Mouse (Mus musculus) frontal cortex, adult 2 months (tissue): Measurements from ENCODE around the gene D430041D05Rik. TPM values are rescaled to one million over a fixed set of nuclear protein-coding genes. Genes with fewer than 3 reads are reported as not detected.
"Not testable (repeated sequence)": the region's sequence is repeated elsewhere in the genome, so short reads cannot be mapped to it uniquely, and the experiment has no call there.

Experiments
- DNase-seq, 2 experiments: peaks; one replicate each; pipeline ENCODE4 v3.0.0; 2022; ENCODE audit warnings: low spot score in 1 of 2; ENCODE audit errors: extremely low spot score in 1 of 2
- polyA plus RNA-seq: library from polyadenylated mRNA; depleted of rRNA; stranded (reverse); fragments of >200 nt; gene quantifications from 2 replicates; pipeline ENCODE4 v1.2.3, GENCODE M21; 2012; rRNA removed

Gene D430041D05Rik
- polyA plus RNA-seq, 1 experiment, result 28.6 TPM

GRCm38 (mm10) chr2:104096796-104097195, 314.0 kb downstream of the D430041D05Rik start:
- DNase-seq, result not testable (repeated sequence)

GRCm38 (mm10) chr2:104096256-104096655, 314.6 kb downstream of the D430041D05Rik start:
- no peak for DNase-seq

GRCm38 (mm10) chr2:104095741-104096213, 315.0 kb downstream of the D430041D05Rik start, which contains the start of gene Cd59a:
Cd59a (plus strand) TSS chr2:104095801.
- DNase-seq, result peak in 1 of 2 experiments; percentile 56

DNA sequence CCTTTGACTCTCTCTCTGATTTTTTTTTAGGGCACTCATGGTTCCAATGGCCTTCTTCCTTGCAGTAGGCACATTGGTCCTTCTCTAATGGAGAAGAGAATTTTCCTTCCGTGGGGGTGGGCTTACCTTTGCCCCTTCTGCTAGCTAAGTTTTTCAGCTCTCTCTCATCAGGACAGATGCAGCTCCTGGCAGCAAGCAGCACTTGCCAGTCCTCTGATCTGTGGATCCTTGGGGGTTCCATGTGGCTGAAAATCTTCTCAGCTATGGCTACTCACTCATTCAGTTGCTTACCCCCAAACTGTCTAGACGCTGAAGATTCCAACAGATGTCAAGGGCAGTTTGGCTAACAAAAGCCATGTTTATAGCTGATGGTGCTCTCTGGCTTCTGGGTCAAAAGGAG, 317.5 kb downstream of the D430041D05Rik start:
- no peak for DNase-seq

Other genes with a start within 250 kb of the D430041D05Rik start
- 32.2 and 33.3 TPM in 2 replicates for gene Hipk3, start 83.4 kb upstream of the D430041D05Rik start, polyA plus RNA-seq
- 42.8 and 43.4 TPM in 2 replicates for gene Cstf3, start 179.5 kb upstream of the D430041D05Rik start, polyA plus RNA-seq